Mouse (Mus musculus) heart, postnatal 36 days (tissue): ENCODE data around the gene Wipf2. TPM values are rescaled to one million over a fixed set of nuclear protein-coding genes. Genes with fewer than 3 reads are reported as not detected.
"Not testable (repeated sequence)": the region's sequence is repeated elsewhere in the genome, so short reads cannot be mapped to it uniquely, and the experiment has no call there.

ENCODE experiments used
- DNase-seq, 2 experiments: peaks; one replicate each; pipeline ENCODE4 v3.0.0; 2021 to 2022
- intact Hi-C: fragments of 180-260 bp; cut with DNase I; formaldehyde crosslinking; loops from one replicate; pipeline ENCODE4 v1.15.1; 2025
- total RNA-seq, 2 experiments: library from RNA; stranded (reverse); gene quantifications; 2 replicates each; pipeline ENCODE4 v1.2.3; 2021

Gene Wipf2
- total RNA-seq, 2 experiments from 2014 or later = 8.1 to 10.2 TPM

DNA sequence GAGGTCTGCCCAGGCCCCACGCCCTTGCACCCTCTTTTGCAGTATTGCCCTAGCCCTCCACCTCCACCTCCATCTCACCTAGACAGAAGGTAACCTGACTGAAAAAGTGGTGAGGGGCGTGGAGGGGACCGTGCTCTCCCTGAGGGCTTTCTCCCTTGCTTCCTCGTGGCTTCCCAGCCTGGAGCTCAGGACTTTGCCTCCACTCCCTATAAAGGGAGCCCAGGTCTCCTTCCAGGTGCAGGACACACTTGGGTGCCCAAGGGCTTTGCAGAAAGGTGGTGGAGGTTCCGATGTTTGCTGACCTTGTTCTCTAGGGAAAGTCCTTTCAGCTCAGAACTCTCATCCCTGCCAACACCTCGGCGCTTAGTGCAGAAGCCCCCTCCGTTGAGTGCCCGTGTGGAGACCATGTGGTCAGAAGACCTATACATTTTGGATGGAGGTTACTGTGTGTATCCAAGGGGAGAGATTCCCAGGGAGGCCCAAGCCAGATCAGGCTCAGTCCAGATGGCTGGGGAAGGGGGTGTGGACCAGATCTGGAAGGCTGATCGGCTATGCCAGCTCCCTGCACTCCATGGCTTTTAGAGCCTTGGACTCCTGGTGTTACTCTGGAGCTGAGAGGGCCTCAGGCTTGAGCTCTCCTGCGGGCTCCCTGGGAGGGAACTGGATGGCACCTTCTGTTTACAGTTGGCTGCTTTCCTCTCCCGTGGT is 64.9 kb downstream of the Wipf2 start:
- DNase-seq = no peak
- intact Hi-C loops = no loop called here

DNA sequence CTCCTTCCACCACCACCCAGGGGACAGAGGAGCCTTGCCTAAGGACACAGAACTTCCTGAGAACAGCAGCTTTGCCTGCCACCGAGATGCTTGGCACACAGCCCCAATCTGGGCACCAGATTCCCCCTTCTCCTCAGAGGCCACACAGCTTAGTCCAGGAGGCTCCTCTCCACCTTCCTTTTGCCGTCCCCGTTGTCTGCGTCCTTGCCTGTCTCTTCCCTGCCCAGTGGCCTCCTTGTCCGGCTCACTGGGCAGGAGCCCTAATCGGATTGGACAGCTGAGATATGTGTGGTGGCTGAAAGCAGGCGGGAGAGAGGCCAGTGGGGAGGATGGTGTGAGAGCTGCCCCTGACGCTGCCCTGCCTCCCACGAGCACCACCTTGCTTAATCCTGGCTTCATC is 66.1 kb downstream of the Wipf2 start:
- intact Hi-C loops = no loop called here

GRCm38 (mm10) chr11:98930127-98930601 is 66.7 kb downstream of the Wipf2 start:
- intact Hi-C loops = loop anchor here (2.0 to 5.0 kb wide), 2 partner anchors 21 to 112 kb away; partner anchors contain the start of gene Igfbp4
- no peak for DNase-seq

More for the DNA sequence above, 66.1 kb downstream of the Wipf2 start:
- DNase-seq = no peak

DNA sequence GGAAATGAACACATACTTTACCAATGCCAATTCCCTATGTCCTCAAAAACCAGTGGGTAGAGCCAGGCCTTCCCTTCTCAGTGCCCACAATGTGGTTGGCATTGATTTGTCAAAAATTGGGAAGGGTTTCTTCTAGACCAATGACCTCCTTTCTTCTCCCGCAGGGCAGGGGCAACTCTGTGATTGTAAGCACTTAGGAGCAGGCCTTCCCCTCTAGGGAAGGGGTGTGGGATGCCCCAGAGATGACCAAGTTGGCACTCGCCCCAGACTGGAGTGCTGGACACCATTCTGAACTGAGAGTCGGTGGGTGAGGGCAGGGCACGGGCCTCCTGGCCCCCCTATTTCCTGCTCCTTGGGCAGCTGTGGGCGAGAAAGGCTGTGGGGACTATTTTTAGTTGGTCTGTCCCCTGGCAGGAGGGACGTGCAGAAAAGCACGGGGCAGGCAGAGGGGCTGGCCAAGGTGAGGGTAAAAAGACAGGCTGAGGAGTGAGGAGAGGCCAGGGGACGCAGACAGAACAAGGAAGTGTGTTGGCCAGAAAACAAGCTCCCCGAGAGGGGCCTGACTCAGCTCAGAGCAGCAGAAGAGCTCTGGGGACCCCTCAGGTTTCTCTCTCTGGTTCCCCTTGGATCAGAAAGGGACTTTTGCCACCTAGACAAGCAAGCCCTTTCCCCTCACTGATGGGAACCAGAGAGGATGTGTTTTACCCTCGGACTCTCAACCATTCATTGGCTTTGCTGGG is 67.5 kb downstream of the Wipf2 start:
- intact Hi-C loops = loop anchor here (2.0 to 5.0 kb wide), 2 partner anchors 20 to 111 kb away; partner anchors contain the start of gene Igfbp4
- no peak for DNase-seq

- DNase-seq = no peak
Measured at GRCm38 (mm10) chr11:98931513-98932292, 68.3 kb downstream of the Wipf2 start.

GRCm38 (mm10) chr11:98932293-98933091 is 69.1 kb downstream of the Wipf2 start:
- intact Hi-C loops = loop anchor here (1.0 to 5.0 kb wide), 2 partner anchors 40 to 110 kb away; partner anchors contain the start of gene Igfbp4
- DNase-seq = peak in 1 of 2 experiments; percentile 16

More at GRCm38 (mm10) chr11:98931513-98932292, 68.3 kb downstream of the Wipf2 start:
- intact Hi-C loops = loop anchor here (2.0 to 5.0 kb wide), 2 partner anchors 19 to 111 kb away; partner anchors contain the start of gene Igfbp4

GRCm38 (mm10) chr11:98933151-98933550 is 69.7 kb downstream of the Wipf2 start:
- intact Hi-C loops = loop anchor here (1.0 to 5.0 kb wide), 2 partner anchors 39 to 109 kb away; partner anchors contain the start of gene Igfbp4
- peak; percentile 73 to 77 for DNase-seq

DNA sequence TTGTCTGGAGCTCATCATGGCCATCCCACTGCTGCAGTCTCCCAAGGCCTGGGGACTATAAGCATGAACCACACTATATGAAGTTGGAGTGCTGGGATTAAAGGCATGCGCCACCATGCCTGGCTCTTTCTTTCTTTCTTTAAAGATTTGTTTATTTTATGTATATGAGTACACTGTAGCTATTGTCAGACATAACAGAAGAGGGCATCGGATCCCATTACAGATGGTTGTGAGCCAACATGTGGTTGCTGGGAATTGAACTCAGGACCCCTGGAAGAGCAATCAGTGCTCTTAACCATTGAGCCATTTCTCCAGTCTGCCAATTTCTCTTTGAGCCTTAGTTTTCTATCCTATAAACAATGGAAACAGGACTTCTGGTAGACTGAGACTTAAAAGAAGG is 70.4 kb downstream of the Wipf2 start:
- intact Hi-C loops = loop anchor here (1.0 to 5.0 kb wide), 2 partner anchors 38 to 108 kb away; partner anchors contain the start of gene Igfbp4
- DNase-seq = not testable (repeated sequence)

- intact Hi-C loops = loop anchor here (5.0 kb wide), 1 partner anchor 108 kb away; the partner anchor contains the start of gene Igfbp4
- no peak for DNase-seq
Measured at GRCm38 (mm10) chr11:98934367-98934766, 70.9 kb downstream of the Wipf2 start.

GRCm38 (mm10) chr11:98935123-98935522 is 71.7 kb downstream of the Wipf2 start:
- intact Hi-C loops = no loop called here
- DNase-seq = peak in 1 of 2 experiments; percentile 2

DNA sequence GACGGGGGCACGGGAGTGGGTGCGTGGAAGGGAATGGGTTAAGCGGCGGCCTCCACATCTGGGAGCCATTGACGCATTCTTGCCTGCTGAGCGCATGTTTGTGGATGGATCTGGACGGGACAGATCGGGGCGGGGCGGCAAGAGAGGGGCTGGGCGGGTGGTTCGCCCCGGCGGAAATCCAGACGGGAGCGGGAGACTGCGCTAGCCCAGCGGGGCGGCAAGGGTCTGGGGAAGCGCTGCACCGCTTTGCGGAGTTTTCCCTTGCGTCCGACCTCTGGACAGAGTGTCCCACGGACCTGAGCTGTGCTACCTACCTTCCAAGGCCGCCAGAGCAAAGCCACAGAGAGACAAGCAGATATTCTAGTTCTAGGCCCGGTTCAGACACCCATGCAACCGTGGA is 72.7 kb downstream of the Wipf2 start:
- peak; percentile 79 to 82 for DNase-seq
- intact Hi-C loops = no loop called here

DNA sequence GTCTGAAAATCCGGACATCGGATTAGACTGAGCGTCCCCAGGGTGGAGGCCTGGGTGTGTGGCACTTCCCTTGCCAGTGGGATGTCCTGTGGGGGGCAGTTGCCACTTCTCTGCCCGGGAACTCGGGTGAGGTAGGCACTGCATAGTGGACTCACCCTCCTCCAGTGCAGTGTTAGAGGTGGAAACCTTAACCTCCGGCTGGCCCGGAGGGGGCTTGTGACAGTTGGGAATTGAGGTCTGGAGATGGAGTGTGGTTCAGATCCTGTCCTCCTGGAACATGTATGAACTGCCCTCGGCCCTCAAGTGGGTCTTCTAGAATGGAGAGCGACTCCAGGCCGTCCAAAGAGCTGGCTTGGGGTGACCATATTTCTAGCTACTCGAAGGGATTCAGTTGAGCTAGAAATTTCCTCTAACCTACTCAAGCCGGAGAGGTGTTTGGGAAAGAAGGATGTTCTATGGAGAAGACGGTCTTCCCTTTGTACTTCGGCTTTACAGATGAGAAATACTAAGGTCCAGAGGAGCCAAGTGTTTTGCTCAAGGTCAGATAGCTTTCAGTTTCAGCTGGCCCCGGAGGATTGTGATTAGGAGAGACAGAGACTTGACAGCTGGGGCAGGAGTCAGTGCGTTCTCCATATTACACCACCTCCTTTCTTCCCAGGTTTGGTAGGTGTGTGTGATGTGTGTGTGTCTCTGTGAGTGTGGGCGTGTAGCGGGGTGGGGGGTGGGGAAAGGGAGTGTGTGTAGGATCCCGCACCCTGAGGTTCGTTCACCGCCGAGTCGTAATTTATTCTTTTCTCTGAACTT is 73.4 kb downstream of the Wipf2 start:
- intact Hi-C loops = no loop called here
- DNase-seq = peak in 1 of 2 experiments; percentile 47

GRCm38 (mm10) chr11:98937410-98937913 is 74.0 kb downstream of the Wipf2 start:
- DNase-seq = peak; percentile 83 to 88
- intact Hi-C loops = no loop called here

DNA sequence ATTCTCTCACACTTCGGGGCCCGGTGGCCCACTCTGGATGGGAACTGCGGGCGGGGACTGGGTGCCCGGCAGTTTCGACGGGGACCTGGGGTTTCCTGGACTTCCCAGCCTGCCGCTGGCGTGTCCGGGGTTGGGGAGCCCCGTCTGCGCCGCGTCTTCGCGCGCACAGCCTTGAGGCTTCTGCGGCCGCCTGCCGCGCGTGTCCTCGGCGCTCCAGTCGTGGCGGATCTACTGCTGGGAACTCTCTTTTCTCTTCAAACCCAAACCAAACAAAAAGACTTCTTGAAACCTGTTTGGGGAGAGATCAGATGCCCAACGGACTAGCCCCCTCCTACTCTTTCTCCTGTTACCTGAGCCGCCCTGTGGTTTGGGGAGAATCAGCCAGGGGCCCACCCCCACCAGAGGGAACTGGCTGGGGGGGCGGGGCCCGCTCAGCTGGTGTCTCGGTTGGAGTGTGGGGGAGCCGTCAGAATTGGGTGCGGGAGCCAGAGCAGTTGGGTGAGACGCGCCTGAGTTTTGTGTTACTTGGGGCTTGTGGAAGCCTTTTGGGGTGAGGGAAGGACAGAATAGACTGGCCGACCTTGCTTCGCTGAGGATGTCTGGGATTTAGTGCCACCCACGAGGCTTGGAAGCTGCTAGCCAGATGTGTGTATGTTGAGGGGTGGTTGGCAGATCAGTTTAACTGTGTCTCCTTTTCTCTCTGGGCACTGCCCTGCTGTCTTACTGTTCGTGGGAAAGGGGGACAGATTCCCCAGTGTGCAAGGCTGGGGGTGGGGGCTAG is 74.7 kb downstream of the Wipf2 start:
- intact Hi-C loops = no loop called here

GRCm38 (mm10) chr11:98938701-98939083 is 75.3 kb downstream of the Wipf2 start:
- peak in 1 of 2 experiments; percentile 12 for DNase-seq

More for the DNA sequence above, 74.7 kb downstream of the Wipf2 start:
- DNase-seq = peak in 1 of 2 experiments; percentile 59

GRCm38 (mm10) chr11:98939084-98939952 is 75.9 kb downstream of the Wipf2 start:
- intact Hi-C loops = no loop called here
- DNase-seq = peak in 1 of 2 experiments; percentile 6

More at GRCm38 (mm10) chr11:98938701-98939083, 75.3 kb downstream of the Wipf2 start:
- intact Hi-C loops = no loop called here
